Mouse (Mus musculus) lung, adult 2 months (tissue): ENCODE data around the gene Sipa1.

ENCODE experiments used
- CTCF ChIP-seq: fragments of 200-500 bp; IDR thresholded peaks from 2 replicates; pipeline ENCODE4 v1.5.1; 2011; ENCODE audit warnings: mild to moderate bottlenecking, low read length, control low read depth; ENCODE audit not compliant: insufficient read depth
- POLR2A ChIP-seq: fragments of 200-500 bp; IDR thresholded peaks from 2 replicates; pipeline ENCODE4 v1.6.1; 2011; ENCODE audit warnings: low read depth, mild to moderate bottlenecking, control low read depth, low read length, borderline replicate concordance; ENCODE audit errors: extremely low read depth

DNA sequence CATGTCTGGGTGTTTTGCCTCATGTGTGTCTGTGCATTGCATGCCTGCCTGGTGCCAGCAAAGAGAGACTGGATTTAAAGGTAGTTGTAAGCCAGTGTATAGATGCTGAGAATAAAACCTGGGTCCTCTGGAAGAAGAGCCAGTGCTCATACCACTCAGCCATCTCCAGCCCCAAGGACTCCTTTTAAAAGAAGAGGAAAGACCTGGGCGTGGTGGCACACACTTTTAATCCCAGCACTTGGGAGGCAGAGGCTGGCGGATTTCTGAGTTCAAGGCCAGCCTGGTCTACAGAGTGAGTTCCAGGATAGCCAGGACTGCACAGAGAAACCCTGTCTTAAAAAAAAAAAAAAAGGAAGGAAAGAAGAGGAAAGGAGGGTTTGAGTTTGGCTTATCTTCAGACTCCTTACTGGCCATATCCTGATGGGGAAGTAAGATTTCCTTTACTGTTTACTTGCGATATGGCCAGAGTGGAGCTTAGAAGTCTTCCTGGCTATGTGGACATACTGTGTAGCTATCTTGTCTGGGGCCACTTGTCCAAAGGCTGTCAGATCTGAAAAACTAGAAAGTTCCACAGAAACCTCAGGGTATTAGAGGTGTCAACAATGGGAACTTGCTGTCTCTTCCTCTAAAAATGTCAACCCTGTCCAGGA is 50.6 kb downstream of the Sipa1 start:
- no peak for TF ChIP-seq POLR2A
- TF ChIP-seq CTCF = no peak
